ENCODE assay signal across 8 mouse cellular contexts in genomic region chr11:84072904-84073651, GRCm38 (mm10). TPM values are rescaled to one million over a fixed set of nuclear protein-coding genes. Genes with fewer than 3 reads are reported as not detected.
DNase-seq lines count a peak whose midpoint lies in the region; ATAC-seq and TF ChIP-seq lines count a peak whose summit lies in the region.

No protein-coding gene starts in this region.

- H3K9me3 ChIP-seq in embryonic facial prominence, embryonic 14.5 days (ENCODE audit: control insufficient read depth, low read length) = no peaks in the 10 kb centered on the region
- H3K9me3 ChIP-seq in midbrain, embryonic 13.5 days = no peaks in the 10 kb centered on the region

- peak; percentile 84 for ATAC-seq in embryonic facial prominence, embryonic 14.5 days (ENCODE audit: low read depth)
- ATAC-seq in midbrain, embryonic 13.5 days = no peak

- peaks cover 26% of the 10 kb centered on the region for H3K4me1 ChIP-seq in embryonic facial prominence, embryonic 14.5 days (ENCODE audit: control insufficient read depth, insufficient read depth, low read length)
- H3K4me1 ChIP-seq in small intestine, adult 2 months (ENCODE audit: control insufficient read depth, insufficient read depth, insufficient read length, low read length) = no peaks in the 10 kb centered on the region
- H3K4me1 ChIP-seq in midbrain, embryonic 13.5 days (replicated peaks) = peaks cover 9% of the 10 kb centered on the region

- WGBS in embryonic facial prominence, embryonic 14.5 days = 20% methylated on average over 9 of the region's 9 CpGs
- 63% methylated on average over 9 of the region's 9 CpGs for WGBS in small intestine, adult 2 months
- WGBS in midbrain, embryonic 13.5 days = 61% methylated on average over 9 of the region's 9 CpGs

- H3K4me3 ChIP-seq in embryonic facial prominence, embryonic 14.5 days (ENCODE audit: low read depth, low read length) = no peak overlapping the region
- no peak overlapping the region for H3K4me3 ChIP-seq in small intestine, adult 2 months (ENCODE audit: low read depth, low read length)
- no peak overlapping the region for H3K4me3 ChIP-seq in midbrain, embryonic 13.5 days (replicated peaks)

- peak overlapping the region; percentile 69 for H3K27ac ChIP-seq in embryonic facial prominence, embryonic 14.5 days (replicated peaks; ENCODE audit: low read depth, low read length)
- 0 out of 2 replicates have a peak overlapping the region, but pooled peaks have one; percentile 10 for H3K27ac ChIP-seq in small intestine, adult 2 months (ENCODE audit: insufficient read depth, low read depth, low read length)
- H3K27ac ChIP-seq in midbrain, embryonic 13.5 days = no peak overlapping the region

- H3K27me3 ChIP-seq in embryonic facial prominence, embryonic 14.5 days (replicated peaks; ENCODE audit: control insufficient read depth, insufficient read depth, low read length) = peaks cover 5% of the 10 kb centered on the region; the same call in 1 of the 2 replicates
- H3K27me3 ChIP-seq in small intestine, adult 2 months (ENCODE audit: control insufficient read depth, insufficient read depth, low read length) = no peaks in the 10 kb centered on the region
- peaks cover 21% of the 10 kb centered on the region for H3K27me3 ChIP-seq in midbrain, embryonic 13.5 days

- peaks cover under 1% of the 10 kb centered on the region; the same call in 1 of the 2 replicates for H3K36me3 ChIP-seq in embryonic facial prominence, embryonic 14.5 days (ENCODE audit: control insufficient read depth, insufficient read depth, low read length)
- no peaks in the 10 kb centered on the region for H3K36me3 ChIP-seq in small intestine, adult 2 months (ENCODE audit: control insufficient read depth, insufficient read depth, low read length)
- peaks cover under 1% of the 10 kb centered on the region; the same call in 1 of the 2 replicates for H3K36me3 ChIP-seq in midbrain, embryonic 13.5 days

- H3K4me2 ChIP-seq in embryonic facial prominence, embryonic 14.5 days (ENCODE audit: low read depth, low read length) = no peak overlapping the region
- no peak overlapping the region for H3K4me2 ChIP-seq in midbrain, embryonic 13.5 days (replicated peaks)

- no peak for TF ChIP-seq POLR2A in small intestine, adult 2 months (IDR thresholded peaks at IDR 0.05; ENCODE audit: low read depth, low read length)

- DNase-seq in layer of hippocampus, adult 9-11 months = peak; percentile 70
- DNase-seq in layer of hippocampus, postnatal 14 days (ENCODE audit: low spot score in 2 of 2) = no peak
- peak; percentile 89 for DNase-seq in embryonic facial prominence, embryonic 14.5 days (ENCODE audit: low spot score)
- peak; percentile 35 for DNase-seq in kidney, postnatal 10 days
- DNase-seq in adrenal gland, postnatal 4 days (ENCODE audit: low spot score in 2 of 2) = no peak
- DNase-seq in spleen, adult 18-20 months = no peak

- H3K9ac ChIP-seq in embryonic facial prominence, embryonic 14.5 days (ENCODE audit: low read depth, low read length) = no peak overlapping the region
- no peak overlapping the region for H3K9ac ChIP-seq in midbrain, embryonic 13.5 days (replicated peaks)

- no peak for TF ChIP-seq CTCF in small intestine, adult 2 months (IDR thresholded peaks at IDR 0.05; ENCODE audit: extremely low read depth, insufficient read length, insufficient replicate concordance, low read depth, low read length)

RNA-seq across cellular contexts. Expression of gene Dusp14, which starts 4.0 kb away (rescaled TPM):
- 10 to 100 TPM; 22.5 to 22.9 TPM for total RNA-seq in layer of hippocampus, postnatal 14 days (2021)
- 17.6 and 21.1 TPM in 2 replicates for polyA plus RNA-seq in embryonic facial prominence, embryonic 14.5 days (2014; fragmentation: Nextera tagmentation; extraction: Ambion mirVana)
- 3.3 and 10.3 TPM in 2 replicates for polyA plus RNA-seq in small intestine, adult 2 months (2012; rRNA removed)
- 1 to 10 TPM; 4.5 to 6.3 TPM for total RNA-seq in adrenal gland, postnatal 4 days (2021)
- polyA plus RNA-seq in midbrain, embryonic 13.5 days (2015; fragmentation: Nextera tagmentation; extraction: Ambion mirVana) = 8.2 and 9.1 TPM in 2 replicates

RNA-seq across cellular contexts. Expression of gene Tada2a, which starts 56.3 kb away (rescaled TPM):
- total RNA-seq in layer of hippocampus, postnatal 14 days (2021) = 10 to 100 TPM; 29.7 to 30.3 TPM
- 29.4 and 33.9 TPM in 2 replicates for polyA plus RNA-seq in embryonic facial prominence, embryonic 14.5 days (2014; fragmentation: Nextera tagmentation; extraction: Ambion mirVana)
- 0.44 and 1.0 TPM in 2 replicates for polyA plus RNA-seq in small intestine, adult 2 months (2012; rRNA removed)
- total RNA-seq in adrenal gland, postnatal 4 days (2021) = 10 to 100 TPM; 24.3 to 26.1 TPM
- polyA plus RNA-seq in midbrain, embryonic 13.5 days (2015; fragmentation: Nextera tagmentation; extraction: Ambion mirVana) = 32.9 and 35.4 TPM in 2 replicates

RNA-seq across cellular contexts. Expression of gene Acaca, which starts 56.4 kb away (rescaled TPM):
- total RNA-seq in layer of hippocampus, postnatal 14 days (2021) = 10 to 100 TPM; 87.4 to 91.5 TPM
- polyA plus RNA-seq in embryonic facial prominence, embryonic 14.5 days (2014; fragmentation: Nextera tagmentation; extraction: Ambion mirVana) = 17.4 and 20.5 TPM in 2 replicates
- polyA plus RNA-seq in small intestine, adult 2 months (2012; rRNA removed) = 1.7 and 4.0 TPM in 2 replicates
- total RNA-seq in adrenal gland, postnatal 4 days (2021) = 10 to 100 TPM; 59.1 to 63.5 TPM
- 24.7 and 28.3 TPM in 2 replicates for polyA plus RNA-seq in midbrain, embryonic 13.5 days (2015; fragmentation: Nextera tagmentation; extraction: Ambion mirVana)

Comparison
In these comparisons a context has a peak if more than half of its experiments do, and no peak if none do; other contexts are left out.
1. DNase-seq: peak in layer of hippocampus, adult 9-11 months (single experiment), embryonic facial prominence, embryonic 14.5 days (single experiment) and kidney, postnatal 10 days (single experiment); none in layer of hippocampus, postnatal 14 days (0 of 2), adrenal gland, postnatal 4 days (0 of 2) and spleen, adult 18-20 months (0 of 2).
2. RNA of gene Tada2a, which starts 56.3 kb away (polyA plus RNA-seq): 32.9 to 35.4 TPM in midbrain, embryonic 13.5 days and 29.4 to 33.9 TPM in embryonic facial prominence, embryonic 14.5 days; 0.44 to 1.0 TPM in small intestine, adult 2 months; every median in the first group is over 10 times any median in the second.